Mouse (Mus musculus): Measurements from ENCODE around the gene Srrm2. TPM values are rescaled to one million over a fixed set of nuclear protein-coding genes. Genes with fewer than 3 reads are reported as not detected.

The Srrm2 gene
- total RNA-seq, 4 experiments from 2014 or later = 503 to 777 (median 666) TPM

GRCm38 (mm10) chr17:23804426-23805085 is 14.2 kb downstream of the Srrm2 start:
- no peak for DNase-seq (ENCODE audit: low spot score in 2 of 2)

- no peak for DNase-seq (ENCODE audit: low spot score in 2 of 2)
Measured at GRCm38 (mm10) chr17:23806867-23807266, 16.5 kb downstream of the Srrm2 start.

GRCm38 (mm10) chr17:23807918-23808317 is 17.6 kb downstream of the Srrm2 start:
- no peak for DNase-seq (ENCODE audit: low spot score in 2 of 2)

GRCm38 (mm10) chr17:23815641-23816040 is 25.3 kb downstream of the Srrm2 start:
- no peak for DNase-seq (ENCODE audit: low spot score in 2 of 2)

- no peak for DNase-seq (ENCODE audit: low spot score in 2 of 2)
Measured at GRCm38 (mm10) chr17:23818579-23818978, 28.2 kb downstream of the Srrm2 start.

GRCm38 (mm10) chr17:23819235-23819634 is 28.9 kb downstream of the Srrm2 start:
- no peak for DNase-seq (ENCODE audit: low spot score in 2 of 2)

DNA sequence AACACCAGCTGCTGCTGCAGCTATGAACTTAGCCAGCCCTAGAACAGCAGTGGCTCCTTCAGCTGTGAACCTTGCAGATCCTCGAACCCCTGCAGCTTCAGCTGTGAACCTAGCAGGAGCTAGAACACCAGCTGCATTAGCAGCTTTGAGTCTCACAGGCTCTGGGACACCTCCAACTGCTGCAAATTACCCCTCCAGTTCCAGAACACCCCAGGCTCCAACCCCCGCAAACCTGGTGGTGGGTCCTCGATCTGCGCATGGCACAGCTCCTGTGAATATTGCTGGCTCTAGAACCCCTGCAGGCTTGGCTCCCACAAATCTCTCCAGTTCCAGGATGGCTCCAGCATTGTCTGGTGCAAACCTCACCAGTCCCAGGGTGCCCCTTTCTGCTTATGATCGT is 30.4 kb downstream of the Srrm2 start:
- no peak for DNase-seq (ENCODE audit: low spot score in 2 of 2)

- no peak for DNase-seq (ENCODE audit: low spot score in 2 of 2)
Measured at GRCm38 (mm10) chr17:23822094-23822493, 31.8 kb downstream of the Srrm2 start.

GRCm38 (mm10) chr17:23823018-23823417 is 32.7 kb downstream of the Srrm2 start:
- no peak for DNase-seq (ENCODE audit: low spot score in 2 of 2)

DNA sequence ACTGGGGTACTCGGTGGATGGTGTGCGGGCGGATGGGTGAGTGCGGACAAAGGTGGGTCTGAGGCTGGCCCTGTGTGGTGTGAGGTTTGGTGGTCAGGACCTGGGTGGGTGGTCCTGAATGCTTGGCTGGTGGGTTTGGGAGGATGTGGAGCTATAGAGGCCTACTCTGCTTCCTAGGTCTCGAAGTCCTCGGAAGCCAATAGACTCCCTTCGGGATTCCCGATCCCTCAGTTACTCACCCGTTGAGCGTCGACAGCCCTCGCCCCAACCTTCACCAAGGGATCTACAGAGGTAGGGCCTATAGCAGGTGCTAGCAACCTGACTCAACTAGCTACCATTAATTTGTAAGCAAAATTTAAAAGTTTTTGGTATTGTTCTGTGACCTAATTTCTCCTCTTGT is 33.3 kb downstream of the Srrm2 start:
- no peak for DNase-seq (ENCODE audit: low spot score in 2 of 2)

GRCm38 (mm10) chr17:23825591-23825990 is 35.3 kb downstream of the Srrm2 start:
- no peak for DNase-seq (ENCODE audit: low spot score in 2 of 2)

GRCm38 (mm10) chr17:23828271-23829001 is 38.1 kb downstream of the Srrm2 start:
- DNase-seq (ENCODE audit: low spot score in 2 of 2) = peak in 1 of 2 experiments; percentile 68

DNA sequence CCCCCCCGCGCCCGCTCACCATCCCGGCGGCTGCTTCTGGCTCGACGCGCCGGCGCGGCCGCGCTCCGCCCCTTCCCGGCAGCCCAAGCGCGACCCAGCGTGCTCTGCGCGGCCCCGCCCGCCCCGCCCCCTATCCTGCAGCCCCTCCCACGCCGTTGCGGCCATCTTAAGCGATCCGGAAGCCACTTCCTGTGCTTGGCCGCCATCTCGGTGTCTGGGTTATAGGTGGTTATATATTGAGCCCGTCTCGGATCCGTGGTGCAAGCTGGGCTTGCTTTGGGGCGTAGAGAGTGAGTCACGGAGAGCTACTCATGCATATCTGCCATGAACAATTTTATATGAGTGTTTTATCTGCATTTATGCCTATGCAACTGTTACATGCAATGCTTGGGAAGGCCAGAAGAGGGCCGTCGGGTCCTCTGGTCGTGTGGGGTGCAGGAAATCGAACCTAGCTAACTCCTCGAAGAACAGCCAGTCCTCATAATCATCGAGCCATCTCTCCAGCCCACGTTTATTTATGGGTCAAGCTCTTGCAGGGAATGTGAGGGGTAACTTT is 38.8 kb downstream of the Srrm2 start, which contains the start of gene Elob:
Gene Elob (minus strand): TSS at position 73 of the 556 bp plus-strand sequence.
- DNase-seq (ENCODE audit: low spot score in 2 of 2) = peak; percentile 84 to 85

DNA sequence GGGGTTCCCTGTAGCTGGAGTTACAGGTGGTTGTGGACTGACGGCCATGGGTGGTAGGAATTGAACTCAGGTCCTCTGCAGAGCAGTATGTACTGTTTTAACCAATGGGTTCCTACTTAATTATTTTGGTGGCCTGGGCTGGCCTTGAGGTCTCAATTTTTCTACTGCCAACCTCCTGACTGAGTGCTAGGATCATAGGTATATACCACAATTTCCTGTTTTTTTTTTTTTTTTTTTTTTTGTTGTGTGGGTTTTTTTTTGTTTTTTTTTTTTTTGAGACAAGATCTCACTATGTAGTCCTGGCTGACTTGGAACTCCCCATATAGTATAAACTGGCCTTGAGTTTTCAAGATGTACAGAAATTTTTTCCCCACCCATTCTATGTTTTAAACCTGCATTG is 40.9 kb downstream of the Srrm2 start:
- no peak for DNase-seq (ENCODE audit: low spot score in 2 of 2)

GRCm38 (mm10) chr17:23836006-23836575 is 45.8 kb downstream of the Srrm2 start, which contains the start of gene Prss33:
Prss33 (minus strand) TSS chr17:23836056.
- DNase-seq (ENCODE audit: low spot score in 2 of 2) = no peak

DNA sequence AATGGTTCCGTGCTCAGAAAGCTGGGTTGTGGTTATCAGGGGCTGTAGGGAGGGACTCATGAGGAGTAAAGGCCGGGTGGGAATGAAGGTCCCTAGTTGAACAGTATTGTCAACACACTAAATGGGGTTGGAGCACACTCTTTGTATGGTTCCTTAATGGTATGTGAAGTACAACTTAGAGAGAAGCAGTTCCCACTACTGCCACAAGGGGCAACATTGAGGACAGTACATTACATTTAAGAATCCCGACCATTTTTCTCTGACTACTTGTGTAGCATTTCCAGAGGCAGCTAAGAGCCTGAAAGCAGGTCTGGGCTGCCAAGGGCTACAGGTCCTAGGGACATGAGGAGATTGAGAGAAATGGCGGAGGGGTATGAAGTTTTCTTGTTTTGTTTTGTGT is 50.8 kb downstream of the Srrm2 start:
- peak in 1 of 2 experiments; percentile 56 for DNase-seq (ENCODE audit: low spot score in 2 of 2)

DNA sequence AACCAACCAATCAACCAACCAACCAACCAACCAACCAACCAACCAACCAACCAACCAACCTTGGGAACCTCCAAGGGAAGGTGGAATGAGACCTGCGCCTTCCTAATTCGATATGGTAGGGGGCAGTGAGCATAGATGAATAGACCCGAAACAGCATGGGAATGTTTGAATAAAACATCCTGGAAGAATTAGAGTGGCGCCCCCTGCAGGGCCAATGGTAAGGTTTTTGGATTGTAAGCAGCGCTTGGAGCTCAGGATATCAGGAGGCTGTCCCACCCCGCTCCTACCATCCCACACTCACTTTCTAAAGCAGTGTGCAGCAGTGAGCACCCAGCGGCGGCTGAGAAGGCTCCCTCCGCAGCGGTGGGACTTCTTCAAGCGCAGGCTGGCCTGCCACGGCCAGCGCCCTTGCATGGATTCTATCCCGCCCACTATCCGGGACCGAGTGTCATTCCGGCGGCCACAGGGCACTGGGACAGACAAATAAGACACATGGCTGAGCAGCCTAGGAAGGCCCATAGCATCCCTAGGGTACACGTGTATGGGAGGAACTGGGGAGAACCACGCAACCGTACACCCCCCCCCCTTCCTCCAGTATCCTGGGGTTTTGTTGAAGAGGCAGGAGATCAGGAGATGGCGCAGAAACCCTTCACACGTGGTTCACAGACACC is 52.9 kb downstream of the Srrm2 start:
- no peak for DNase-seq (ENCODE audit: low spot score in 2 of 2)

GRCm38 (mm10) chr17:23843812-23844273 is 53.5 kb downstream of the Srrm2 start, which contains the start of the genes Prss32 and Prss41:
Prss32 (plus strand) TSS chr17:23843855.
Prss41 (minus strand) TSS chr17:23844172.
- peak in 1 of 2 experiments; percentile 40 for DNase-seq (ENCODE audit: low spot score in 2 of 2)

DNA sequence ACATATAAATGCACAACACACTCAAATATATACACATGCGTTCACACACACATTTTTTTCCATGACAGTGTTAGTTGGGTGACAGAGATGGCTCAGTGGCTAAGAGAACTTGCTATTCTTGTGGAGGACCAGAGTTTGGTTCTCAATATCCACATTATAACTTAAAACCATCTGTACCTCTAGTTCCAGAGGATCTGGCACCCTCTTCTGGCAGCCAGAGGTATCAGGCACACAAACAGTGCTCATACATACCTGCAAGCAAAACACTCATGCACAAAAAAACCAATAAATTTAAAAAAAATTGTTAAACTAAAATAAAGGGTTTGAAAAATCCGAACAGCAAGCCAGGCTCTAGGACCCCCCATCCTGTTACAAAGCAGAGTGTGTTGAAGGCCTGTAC is 59.7 kb downstream of the Srrm2 start:
- no peak for DNase-seq (ENCODE audit: low spot score in 2 of 2)

DNA sequence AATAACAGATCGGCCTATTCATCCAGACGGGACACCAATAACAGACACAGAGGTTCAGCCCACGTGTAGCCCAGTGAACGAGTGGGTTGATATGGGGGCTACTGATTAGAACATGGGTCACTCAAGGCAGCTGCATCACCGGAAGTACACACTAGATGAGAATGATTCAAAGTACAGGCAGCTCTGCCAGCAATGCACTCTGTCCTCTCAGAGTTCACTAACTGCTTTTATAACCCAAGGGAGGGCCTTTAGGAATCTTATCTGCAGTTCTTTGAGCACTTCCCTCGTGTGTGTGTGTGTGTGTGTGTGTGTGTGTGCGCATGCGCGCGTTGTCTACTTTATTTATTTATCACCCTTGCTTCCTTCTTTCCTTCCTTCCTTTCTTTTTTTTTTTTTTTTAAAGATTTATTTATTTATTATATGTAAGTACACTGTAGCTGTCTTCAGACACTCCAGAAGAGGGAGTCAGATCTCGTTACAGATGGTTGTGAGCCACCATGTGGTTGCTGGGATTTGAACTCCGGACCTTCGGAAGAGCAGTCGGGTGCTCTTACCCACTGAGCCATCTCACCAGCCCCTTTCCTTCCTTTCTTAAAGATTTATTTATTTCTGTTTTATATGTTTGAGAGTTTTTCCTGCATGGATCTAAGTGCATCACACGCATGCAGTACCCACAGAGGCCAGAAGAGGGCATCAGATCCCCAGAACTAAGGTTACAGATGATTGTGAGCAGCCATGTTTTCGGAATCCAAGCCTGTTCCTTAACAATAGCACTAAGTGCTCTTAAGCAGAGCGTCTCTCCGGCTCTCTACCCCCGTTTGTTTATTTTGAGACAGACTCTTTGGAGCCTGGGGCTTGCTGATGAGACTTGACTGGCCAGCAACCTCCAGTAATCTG is 60.8 kb downstream of the Srrm2 start:
- DNase-seq (ENCODE audit: low spot score in 2 of 2) = peak in 1 of 2 experiments; percentile 61
